Mouse (Mus musculus): ENCODE measurements around the gene Gm49396. TPM values are rescaled to one million over a fixed set of nuclear protein-coding genes. Genes with fewer than 3 reads are reported as not detected.

Gene Gm49396
- polyA plus RNA-seq, 1 experiment from 2014 or later: 9.2 TPM

DNA sequence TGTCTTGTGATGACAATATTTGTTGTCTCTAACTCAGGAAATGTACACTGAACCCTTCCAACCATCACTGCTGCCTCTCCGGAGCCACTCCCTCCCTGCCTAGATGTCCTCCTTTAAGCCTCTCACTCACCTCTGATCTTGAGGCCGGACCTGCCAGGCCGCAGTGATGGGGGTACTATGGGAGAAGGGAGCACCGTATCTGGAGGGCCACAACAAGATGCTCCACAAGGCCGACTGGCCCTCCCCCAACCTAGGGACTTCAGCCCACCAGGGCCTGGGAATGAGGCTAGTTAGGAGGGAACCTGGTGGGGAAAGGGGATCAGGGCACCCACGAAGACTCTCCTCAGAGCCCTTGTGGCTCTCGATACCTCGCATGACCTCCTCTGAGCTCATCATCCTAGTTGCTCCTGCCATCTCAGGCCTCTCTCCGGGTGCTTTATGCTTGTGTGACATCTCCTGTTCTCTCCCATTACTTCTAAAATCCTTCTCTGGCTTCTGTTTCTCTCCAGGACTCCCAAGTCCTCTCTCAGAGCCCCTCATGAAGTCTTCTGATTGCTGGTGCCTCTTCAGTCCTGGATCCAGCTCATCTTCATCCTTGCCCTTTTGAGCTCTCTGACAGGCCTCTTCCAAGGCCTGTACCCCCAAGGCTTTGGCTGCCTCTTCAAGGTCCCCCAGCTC is 27.9 kb downstream of the Gm49396 start:
- 83% methylated on average over 9 of the region's 9 CpGs for WGBS
- no peak for ATAC-seq
- peaks cover 24% of the 10 kb centered on the region for H3K4me1 ChIP-seq (ENCODE audit: control insufficient read depth, insufficient read depth, low read length)
- H3K36me3 ChIP-seq (ENCODE audit: control insufficient read depth, insufficient read depth, low read length): no peaks in the 10 kb centered on the region
- peak overlapping the region; percentile 95; the same call in 1 of the 2 replicates for H3K9ac ChIP-seq (ENCODE audit: low read depth, low read length)
- H3K4me2 ChIP-seq (ENCODE audit: low read depth, low read length): peak overlapping the region; percentile 87
- no peaks in the 10 kb centered on the region for H3K27me3 ChIP-seq (replicated peaks; ENCODE audit: control insufficient read depth, insufficient read depth, low read length)
- H3K4me3 ChIP-seq (ENCODE audit: low read length): peak overlapping the region; percentile 98
- H3K9me3 ChIP-seq (ENCODE audit: control insufficient read depth, low read length): no peaks in the 10 kb centered on the region
- H3K27ac ChIP-seq (ENCODE audit: low read length): no peak overlapping the region

DNA sequence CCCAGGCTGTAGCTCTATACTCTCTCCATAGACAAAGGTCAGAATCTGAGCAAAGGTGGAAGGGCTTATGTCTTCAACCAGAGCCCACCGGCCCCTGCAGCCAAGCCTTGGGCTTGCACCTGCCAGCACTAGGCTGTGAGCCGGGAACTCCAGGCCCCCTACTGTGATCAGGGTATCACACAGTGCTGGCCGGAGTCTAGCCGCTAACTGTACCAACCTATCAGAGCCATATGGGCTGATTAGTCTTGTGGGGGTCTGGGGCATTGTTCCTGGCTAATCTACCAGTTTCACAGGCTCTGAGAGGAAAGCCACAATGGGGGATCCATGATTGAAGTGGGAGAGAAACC is 28.4 kb downstream of the Gm49396 start:
- Histone ChIP-seq H3K4me1 (ENCODE audit: control insufficient read depth, insufficient read depth, low read length) (peaks cover 23% of the 10 kb centered on the region), H3K9ac (ENCODE audit: low read depth, low read length) (no peak overlapping the region), H3K36me3 (ENCODE audit: control insufficient read depth, insufficient read depth, low read length) (no peaks in the 10 kb centered on the region), H3K9me3 (ENCODE audit: control insufficient read depth, low read length) (no peaks in the 10 kb centered on the region), H3K4me2 (ENCODE audit: low read depth, low read length) (no peak overlapping the region), H3K27me3 (replicated peaks; ENCODE audit: control insufficient read depth, insufficient read depth, low read length) (no peaks in the 10 kb centered on the region), H3K4me3 (ENCODE audit: low read length) (no peak overlapping the region), H3K27ac (ENCODE audit: low read length) (no peak overlapping the region)
- 69% methylated on average over 4 of the region's 4 CpGs for WGBS
- no peak for ATAC-seq

DNA sequence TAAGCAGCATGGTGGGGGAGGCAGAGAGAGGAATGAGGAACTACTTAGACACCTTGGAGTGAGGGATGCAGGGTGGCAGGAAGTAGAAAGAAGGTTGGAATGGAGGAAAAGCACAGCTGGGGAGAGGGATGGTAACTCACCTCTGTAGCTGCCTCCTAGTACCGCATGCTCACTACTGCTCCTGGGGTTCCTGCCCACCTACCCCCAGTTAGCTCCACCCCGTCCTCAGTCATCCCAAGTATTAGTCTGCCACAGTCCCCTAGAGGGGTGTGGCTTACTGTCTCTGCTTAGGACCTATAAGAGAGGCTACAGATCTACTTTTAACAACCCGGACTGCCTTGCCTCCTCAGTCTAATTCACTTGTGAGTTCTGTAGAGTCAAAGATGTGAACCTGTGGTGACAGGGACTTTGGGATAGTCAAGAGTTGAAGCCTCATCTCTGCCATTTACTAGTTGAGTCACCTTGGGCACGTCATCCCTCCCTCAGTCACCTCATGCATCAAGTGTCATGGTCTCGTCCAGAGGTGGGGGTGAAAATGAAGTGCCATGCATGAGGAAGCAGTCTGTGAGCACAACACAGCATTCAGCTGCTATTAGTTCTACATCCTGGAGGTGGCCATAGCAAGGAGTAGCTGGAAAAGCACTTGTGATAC is 29.8 kb downstream of the Gm49396 start:
- WGBS: 51% methylated on average over 5 of the region's 5 CpGs
- Histone ChIP-seq H3K27ac (ENCODE audit: low read length) (no peak overlapping the region), H3K27me3 (replicated peaks; ENCODE audit: control insufficient read depth, insufficient read depth, low read length) (no peaks in the 10 kb centered on the region), H3K4me2 (ENCODE audit: low read depth, low read length) (no peak overlapping the region), H3K9me3 (ENCODE audit: control insufficient read depth, low read length) (no peaks in the 10 kb centered on the region), H3K4me3 (ENCODE audit: low read length) (no peak overlapping the region), H3K9ac (ENCODE audit: low read depth, low read length) (no peak overlapping the region), H3K36me3 (ENCODE audit: control insufficient read depth, insufficient read depth, low read length) (no peaks in the 10 kb centered on the region), H3K4me1 (ENCODE audit: control insufficient read depth, insufficient read depth, low read length) (peaks cover 11% of the 10 kb centered on the region)
- ATAC-seq: no peak

DNA sequence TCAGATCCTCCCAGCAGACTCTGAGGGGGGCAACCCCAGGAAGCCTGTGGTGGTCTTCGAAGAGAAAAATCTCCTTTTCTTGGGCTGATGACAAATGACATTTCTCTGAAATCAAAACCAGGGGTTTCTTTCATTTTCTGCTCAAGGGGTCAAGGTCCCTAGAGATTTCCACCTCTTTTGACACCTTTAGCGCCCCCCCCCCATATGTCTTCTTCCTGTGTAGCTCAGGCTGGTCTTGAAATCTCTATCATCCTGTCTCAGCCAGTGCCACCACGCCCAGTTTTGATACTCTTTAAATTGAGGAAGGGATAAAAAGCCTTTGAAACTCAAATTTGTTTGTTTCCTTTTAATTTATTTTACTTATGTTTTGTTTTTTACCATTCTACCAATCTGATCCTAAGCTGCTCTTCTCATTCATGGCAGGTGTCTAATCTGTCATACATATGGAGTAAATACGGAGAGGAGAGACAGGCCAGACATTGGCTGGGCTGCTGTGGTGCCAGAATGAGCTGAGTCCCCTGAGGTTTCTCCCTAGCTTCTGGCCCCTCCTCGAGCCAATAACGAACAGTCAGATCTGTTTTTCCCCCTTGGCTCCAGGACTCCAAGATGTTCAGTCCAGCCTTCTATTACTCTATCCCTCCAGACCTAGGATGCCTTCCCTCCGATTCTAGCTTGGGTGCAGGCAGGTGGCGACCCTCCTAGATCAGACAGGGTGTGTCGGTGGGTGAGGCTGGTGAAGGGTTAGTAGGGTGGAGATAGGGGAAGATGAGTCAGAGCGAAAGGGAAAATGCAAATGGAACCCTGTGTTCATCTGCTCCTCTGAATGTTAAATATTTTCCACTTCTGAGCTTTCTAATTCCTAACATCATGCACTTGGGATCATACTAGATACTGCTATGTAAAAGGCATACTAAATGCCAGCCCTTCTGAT is 30.7 kb downstream of the Gm49396 start:
- H3K4me1 ChIP-seq (ENCODE audit: control insufficient read depth, insufficient read depth, low read length): peaks cover 11% of the 10 kb centered on the region
- WGBS: 70% methylated on average over 10 of the region's 10 CpGs
- H3K9me3 ChIP-seq (ENCODE audit: control insufficient read depth, low read length): no peaks in the 10 kb centered on the region; the same call in 1 of the 2 replicates
- no peak overlapping the region for H3K4me3 ChIP-seq (ENCODE audit: low read length)
- no peak for ATAC-seq
- no peak overlapping the region for H3K9ac ChIP-seq (ENCODE audit: low read depth, low read length)
- H3K4me2 ChIP-seq (ENCODE audit: low read depth, low read length): no peak overlapping the region
- H3K36me3 ChIP-seq (ENCODE audit: control insufficient read depth, insufficient read depth, low read length): no peaks in the 10 kb centered on the region
- no peak overlapping the region for H3K27ac ChIP-seq (ENCODE audit: low read length)
- no peaks in the 10 kb centered on the region for H3K27me3 ChIP-seq (replicated peaks; ENCODE audit: control insufficient read depth, insufficient read depth, low read length)

DNA sequence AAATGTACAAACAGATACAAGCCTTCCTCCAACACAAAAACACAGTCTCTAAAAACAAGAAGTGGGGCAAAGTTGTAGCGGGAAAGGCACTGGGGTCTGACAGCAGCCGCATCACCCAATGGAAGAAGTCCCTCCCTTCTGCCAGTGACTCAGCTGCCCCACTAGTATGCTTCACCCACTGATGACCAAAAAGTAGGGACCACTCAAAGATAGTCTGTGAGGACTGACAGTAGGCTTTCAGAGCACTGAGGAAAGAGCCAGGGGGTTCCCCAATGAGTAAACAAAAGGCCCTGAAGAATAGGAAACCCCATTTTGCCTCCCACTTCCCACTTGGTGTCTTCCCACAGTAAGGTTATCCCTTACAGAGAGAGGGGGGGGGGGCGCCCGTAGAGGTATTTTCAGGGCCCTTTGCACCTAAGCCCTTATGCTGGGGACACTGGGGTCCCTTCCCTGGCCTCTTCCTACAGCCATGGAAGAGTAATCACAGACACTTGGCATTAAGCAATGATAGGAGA is 31.4 kb downstream of the Gm49396 start:
- no peak overlapping the region for H3K4me3 ChIP-seq (ENCODE audit: low read length)
- H3K9me3 ChIP-seq (ENCODE audit: control insufficient read depth, low read length): no peaks in the 10 kb centered on the region; the same call in 1 of the 2 replicates
- no peak for ATAC-seq
- H3K4me1 ChIP-seq (ENCODE audit: control insufficient read depth, insufficient read depth, low read length): peaks cover 13% of the 10 kb centered on the region
- WGBS: 68% methylated on average over 4 of the region's 4 CpGs
- H3K36me3 ChIP-seq (ENCODE audit: control insufficient read depth, insufficient read depth, low read length): no peaks in the 10 kb centered on the region
- H3K4me2 ChIP-seq (ENCODE audit: low read depth, low read length): no peak overlapping the region
- no peaks in the 10 kb centered on the region for H3K27me3 ChIP-seq (replicated peaks; ENCODE audit: control insufficient read depth, insufficient read depth, low read length)
- H3K27ac ChIP-seq (ENCODE audit: low read length): no peak overlapping the region
- no peak overlapping the region for H3K9ac ChIP-seq (ENCODE audit: low read depth, low read length)

DNA sequence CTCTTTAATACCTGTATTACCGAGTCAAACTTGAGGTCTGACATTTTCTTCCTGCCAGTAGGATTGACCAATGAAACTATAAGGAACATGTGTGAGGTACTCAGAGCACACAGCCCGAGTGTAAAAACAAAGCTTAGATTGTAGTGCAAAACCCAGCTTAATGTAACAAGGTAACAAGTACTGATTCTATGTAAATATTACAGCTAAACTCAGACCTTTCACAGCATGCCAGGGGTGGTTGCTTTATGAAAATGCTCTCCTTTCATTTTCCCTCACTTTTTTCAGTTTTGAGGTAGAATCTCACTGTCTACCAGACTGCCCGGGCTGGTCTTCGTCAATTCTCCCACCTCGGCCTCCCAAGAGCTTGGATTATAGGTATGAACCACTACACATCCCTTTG is 32.9 kb downstream of the Gm49396 start:
- Histone ChIP-seq H3K4me3 (ENCODE audit: low read length) (no peak overlapping the region), H3K27me3 (replicated peaks; ENCODE audit: control insufficient read depth, insufficient read depth, low read length) (no peaks in the 10 kb centered on the region)
- 80% methylated on average over 5 of the region's 5 CpGs for WGBS

DNA sequence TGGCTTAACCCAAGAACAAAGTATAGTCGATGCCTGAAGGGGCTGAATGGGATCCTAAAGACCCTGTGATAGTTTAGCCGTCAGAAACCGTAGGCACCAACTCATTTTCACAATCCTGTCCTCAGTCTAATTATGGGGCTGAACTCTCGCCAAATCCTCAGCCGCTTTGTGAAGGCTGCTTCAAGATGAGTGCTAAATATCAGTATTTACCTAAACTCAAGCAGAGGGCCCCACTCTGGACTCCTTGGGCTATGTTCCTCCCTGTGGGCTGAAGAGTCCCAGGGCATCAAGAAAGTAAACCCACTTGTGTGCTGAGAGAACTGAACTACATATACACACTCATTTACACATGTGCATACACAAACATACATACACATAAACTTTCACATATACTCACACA is 33.7 kb downstream of the Gm49396 start:
- H3K4me2 ChIP-seq (ENCODE audit: low read depth, low read length): no peak overlapping the region
- ATAC-seq: no peak
- peaks cover 17% of the 10 kb centered on the region for H3K4me1 ChIP-seq (ENCODE audit: control insufficient read depth, insufficient read depth, low read length)
- 79% methylated on average over 5 of the region's 5 CpGs for WGBS
- no peak overlapping the region for H3K27ac ChIP-seq (ENCODE audit: low read length)
- H3K4me3 ChIP-seq (ENCODE audit: low read length): no peak overlapping the region
- H3K9ac ChIP-seq (ENCODE audit: low read depth, low read length): no peak overlapping the region
- H3K36me3 ChIP-seq (ENCODE audit: control insufficient read depth, insufficient read depth, low read length): no peaks in the 10 kb centered on the region
- H3K9me3 ChIP-seq (ENCODE audit: control insufficient read depth, low read length): no peaks in the 10 kb centered on the region; the same call in 1 of the 2 replicates
- no peaks in the 10 kb centered on the region for H3K27me3 ChIP-seq (replicated peaks; ENCODE audit: control insufficient read depth, insufficient read depth, low read length)

More for the DNA sequence above, 32.9 kb downstream of the Gm49396 start:
- Histone ChIP-seq H3K4me2 (ENCODE audit: low read depth, low read length) (no peak overlapping the region), H3K27ac (ENCODE audit: low read length) (no peak overlapping the region), H3K9ac (ENCODE audit: low read depth, low read length) (no peak overlapping the region), H3K36me3 (ENCODE audit: control insufficient read depth, insufficient read depth, low read length) (no peaks in the 10 kb centered on the region), H3K4me1 (ENCODE audit: control insufficient read depth, insufficient read depth, low read length) (peaks cover 17% of the 10 kb centered on the region), H3K9me3 (ENCODE audit: control insufficient read depth, low read length) (no peaks in the 10 kb centered on the region; the same call in 1 of the 2 replicates)
- no peak for ATAC-seq

DNA sequence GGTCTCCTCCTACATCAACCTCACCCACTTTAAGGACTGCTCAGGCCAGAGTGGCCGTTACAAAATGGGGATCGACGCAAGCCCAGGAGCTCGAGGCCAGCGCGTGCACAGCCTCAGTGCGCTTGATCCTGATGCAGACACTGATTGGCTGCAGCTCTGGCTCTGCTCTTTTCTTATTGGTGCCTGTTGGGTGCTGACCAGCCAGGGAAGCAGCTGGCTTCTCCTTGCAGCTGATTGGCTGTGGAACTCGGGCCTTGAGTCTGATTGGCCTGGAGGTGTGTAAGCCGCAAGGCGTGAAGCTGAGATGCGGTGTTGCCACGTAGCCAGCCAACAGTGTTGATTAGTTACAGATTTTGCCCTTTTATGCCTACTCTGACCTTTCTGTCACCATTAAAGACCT is 35.6 kb downstream of the Gm49396 start, which contains the start of gene Zbtb32:
Zbtb32 (minus strand) TSS at position 124 of the 400 bp plus-strand sequence.
- no peak within 1 kb of the TSS; the same call in 1 of the 2 replicates for H3K4me2 ChIP-seq (ENCODE audit: low read depth, low read length)
- no peak for ATAC-seq
- no peaks in the 10 kb centered on the region; the same call in 1 of the 2 replicates for H3K9me3 ChIP-seq (ENCODE audit: control insufficient read depth, low read length)
- peak within 1 kb of the TSS; percentile 7; the same call in 1 of the 2 replicates for H3K27ac ChIP-seq (ENCODE audit: low read length)
- H3K36me3 ChIP-seq (ENCODE audit: control insufficient read depth, insufficient read depth, low read length): no peaks in the 10 kb centered on the region
- H3K4me1 ChIP-seq (ENCODE audit: control insufficient read depth, insufficient read depth, low read length): peaks cover 22% of the 10 kb centered on the region
- H3K27me3 ChIP-seq (replicated peaks; ENCODE audit: control insufficient read depth, insufficient read depth, low read length): no peaks in the 10 kb centered on the region
- no peak within 1 kb of the TSS for H3K9ac ChIP-seq (ENCODE audit: low read depth, low read length)
- no peak within 1 kb of the TSS for H3K4me3 ChIP-seq (ENCODE audit: low read length)
- 94% methylated on average over 12 of the region's 12 CpGs for WGBS

DNA sequence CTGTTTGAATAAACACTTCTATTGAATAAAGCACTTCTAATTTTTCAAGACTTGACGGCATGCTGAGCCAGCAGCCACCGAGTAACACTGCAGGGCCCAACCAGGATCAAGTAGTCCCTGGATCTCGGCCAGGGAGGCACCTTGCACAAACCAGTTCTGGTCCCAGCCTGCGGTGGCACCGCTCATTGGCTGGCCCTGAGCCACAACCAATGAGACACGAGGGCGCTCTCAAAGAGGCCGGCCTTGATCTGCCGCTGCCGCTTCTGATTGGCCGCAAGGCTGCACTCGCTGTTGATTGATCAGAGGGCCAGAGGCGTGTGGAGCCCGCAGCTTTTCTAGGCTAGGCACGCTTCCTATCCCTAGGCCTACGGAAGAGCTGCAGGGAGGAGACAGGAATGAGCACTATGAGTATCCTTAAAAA is 36.8 kb downstream of the Gm49396 start:
- H3K9me3 ChIP-seq (ENCODE audit: control insufficient read depth, low read length): no peaks in the 10 kb centered on the region; the same call in 1 of the 2 replicates
- peak overlapping the region; percentile 46; the same call in 1 of the 2 replicates for H3K27ac ChIP-seq (ENCODE audit: low read length)
- H3K4me3 ChIP-seq (ENCODE audit: low read length): no peak overlapping the region; the same call in 1 of the 2 replicates
- WGBS: 2% methylated on average over 16 of the region's 16 CpGs
- no peak overlapping the region for H3K9ac ChIP-seq (ENCODE audit: low read depth, low read length)
- no peaks in the 10 kb centered on the region for H3K36me3 ChIP-seq (ENCODE audit: control insufficient read depth, insufficient read depth, low read length)
- H3K4me1 ChIP-seq (ENCODE audit: control insufficient read depth, insufficient read depth, low read length): peaks cover 19% of the 10 kb centered on the region
- H3K27me3 ChIP-seq (replicated peaks; ENCODE audit: control insufficient read depth, insufficient read depth, low read length): no peaks in the 10 kb centered on the region
- peak; percentile 91 for ATAC-seq
- peak overlapping the region; percentile 31; the same call in 1 of the 2 replicates for H3K4me2 ChIP-seq (ENCODE audit: low read depth, low read length)

All from intestine, embryonic 16.5 days (tissue).